Mouse (Mus musculus): ENCODE data around the gene Gnptg.

The Gnptg gene

GRCm38 (mm10) chr17:25188150-25189031 is 51.5 kb downstream of the Gnptg start, which contains the start of gene Unkl:
Gene Unkl (plus strand): TSS chr17:25188397.
- peak; percentile 82 for DNase-seq (ENCODE audit: low spot score)

GRCm38 (mm10) chr17:25187784-25188149 is 52.2 kb downstream of the Gnptg start:
- DNase-seq (ENCODE audit: low spot score) = no peak

GRCm38 (mm10) chr17:25184961-25185360 is 55.0 kb downstream of the Gnptg start:
- no peak for DNase-seq (ENCODE audit: low spot score)

GRCm38 (mm10) chr17:25184129-25184691 is 55.7 kb downstream of the Gnptg start, which contains the start of gene BC003965:
Gene BC003965 (plus strand): TSS chr17:25184554.
- peak; percentile 96 for DNase-seq (ENCODE audit: low spot score)
